Mouse (Mus musculus) embryonic fibroblast, embryonic 13.5 days (primary cell): ENCODE measurements around the gene Tent5b.

Source experiments
- CTCF ChIP-seq: IDR thresholded peaks from 2 replicates; pipeline ENCODE4 v1.5.1; 2011; ENCODE audit warnings: mild to moderate bottlenecking, control low read depth, low read length, moderate library complexity, borderline replicate concordance; ENCODE audit not compliant: insufficient read depth
- POLR2A ChIP-seq: IDR thresholded peaks from 2 replicates; pipeline ENCODE4 v1.6.1; 2011; ENCODE audit warnings: low read depth, mild to moderate bottlenecking, control low read depth, low read length, moderate library complexity

- TF ChIP-seq CTCF (no peak), POLR2A (no peak)
Measured at GRCm38 (mm10) chr4:133486673-133487357, 6.9 kb downstream of the Tent5b start.
